Comparison of ENCODE assay signal across 16 mouse cellular contexts in genomic region chr14:29029107-29029469, GRCm38 (mm10). TPM values are rescaled to one million over a fixed set of nuclear protein-coding genes. Genes with fewer than 3 reads are reported as not detected.
DNase-seq lines count a peak whose midpoint lies in the region; ATAC-seq and TF ChIP-seq lines count a peak whose summit lies in the region.
"Had no signal": no experiment of that assay in that cellular context is flagged by ENCODE, and none has a peak within 500 bp of the region (broad histone marks: within the 10 kb centered on the region; RNA-seq: fewer than 3 reads in every experiment).

No protein-coding gene starts in this region.

- no peak for TF ChIP-seq POLR2A in brain, embryonic 14.5 days (IDR thresholded peaks at IDR 0.05; ENCODE audit: borderline replicate concordance, extremely low read depth, insufficient read depth, insufficient read length, poor library complexity, severe bottlenecking)

- H3K9ac ChIP-seq in limb, embryonic 13.5 days = no peak overlapping the region
- H3K9ac ChIP-seq: heart, embryonic 15.5 days; liver, embryonic 13.5 days; neural tube, embryonic 12.5 days had no signal

- no peak overlapping the region for H3K4me3 ChIP-seq in limb, embryonic 13.5 days
- H3K4me3 ChIP-seq: heart, embryonic 15.5 days; liver, embryonic 13.5 days; neural tube, embryonic 12.5 days had no signal

- peak overlapping the region; percentile 67; the same call in 1 of the 2 replicates for H3K27ac ChIP-seq in limb, embryonic 13.5 days
- H3K27ac ChIP-seq: heart, embryonic 15.5 days; liver, embryonic 13.5 days; neural tube, embryonic 12.5 days had no signal

- 49% methylated on average over 2 of the region's 2 CpGs for WGBS in limb, embryonic 13.5 days

- DNase-seq in embryo, embryonic 10 days (ENCODE audit: low spot score) = peak; percentile 49
- DNase-seq in embryo, embryonic 9.5 days (ENCODE audit: extremely low spot score) = no peak
- peak; percentile 92 for DNase-seq in brain, embryonic 14.5 days (ENCODE audit: low read depth)
- peak; percentile 68 for DNase-seq in forelimb bud, embryonic 11.5 days (ENCODE audit: low read depth, low spot score)
- DNase-seq in urinary bladder, postnatal 14 days (ENCODE audit: low spot score) = no peak
- DNase-seq in testis, postnatal 14 days (ENCODE audit: low spot score) = no peak
- DNase-seq in thymus, postnatal 10 days (ENCODE audit: low spot score in 2 of 2) = no peak
- DNase-seq: gastrocnemius, postnatal 14 days; kidney, adult 9 months; liver, embryonic 13.5 days; lung, postnatal 4 days; right cerebral cortex, adult 18-20 months had no signal

- peaks cover 27% of the 10 kb centered on the region for H3K4me1 ChIP-seq in limb, embryonic 13.5 days
- H3K4me1 ChIP-seq: liver, embryonic 13.5 days; neural tube, embryonic 12.5 days had no signal

- no peak overlapping the region for H3K4me2 ChIP-seq in limb, embryonic 13.5 days (replicated peaks)
- H3K4me2 ChIP-seq: heart, embryonic 15.5 days; liver, embryonic 13.5 days; neural tube, embryonic 12.5 days had no signal

- H3K9me3 ChIP-seq in limb, embryonic 13.5 days = no peaks in the 10 kb centered on the region
- H3K9me3 ChIP-seq: heart, embryonic 15.5 days; liver, embryonic 13.5 days; neural tube, embryonic 12.5 days had no signal

- ATAC-seq in limb, embryonic 13.5 days (ENCODE audit: low FRiP score, low read depth) = no peak

- no peaks in the 10 kb centered on the region for H3K36me3 ChIP-seq in limb, embryonic 13.5 days
- H3K36me3 ChIP-seq: G1E; heart, embryonic 15.5 days; liver, embryonic 13.5 days; neural tube, embryonic 12.5 days had no signal

- H3K27me3 ChIP-seq in limb, embryonic 13.5 days = no peaks in the 10 kb centered on the region
- H3K27me3 ChIP-seq: heart, embryonic 15.5 days; liver, embryonic 13.5 days; neural tube, embryonic 12.5 days had no signal

- TF ChIP-seq CTCF in brain, embryonic 14.5 days (IDR thresholded peaks at IDR 0.05; ENCODE audit: borderline replicate concordance, extremely low read depth, insufficient read depth, insufficient read length) = no peak

RNA-seq across cellular contexts. Expression of gene Lrtm1, which starts 11.1 kb away (rescaled TPM):
- 0.05 and 0.08 TPM in 2 replicates for polyA plus RNA-seq in brain, embryonic 14.5 days (2012; rRNA removed)
- polyA plus RNA-seq in limb, embryonic 13.5 days (2015; fragmentation: Nextera tagmentation; extraction: Ambion mirVana) = 0.93 and 1.0 TPM in 2 replicates
- polyA plus RNA-seq: G1E had no signal

Comparison
In these comparisons a context has a peak if more than half of its experiments do, and no peak if none do; other contexts are left out.
1. DNase-seq: peak in embryo, embryonic 10 days (single experiment), brain, embryonic 14.5 days (single experiment) and forelimb bud, embryonic 11.5 days (single experiment); none in embryo, embryonic 9.5 days (single experiment), urinary bladder, postnatal 14 days (single experiment), testis, postnatal 14 days (single experiment) and thymus, postnatal 10 days (0 of 2).